Mouse (Mus musculus): ENCODE data around the gene Rer1.

The Rer1 gene

DNA sequence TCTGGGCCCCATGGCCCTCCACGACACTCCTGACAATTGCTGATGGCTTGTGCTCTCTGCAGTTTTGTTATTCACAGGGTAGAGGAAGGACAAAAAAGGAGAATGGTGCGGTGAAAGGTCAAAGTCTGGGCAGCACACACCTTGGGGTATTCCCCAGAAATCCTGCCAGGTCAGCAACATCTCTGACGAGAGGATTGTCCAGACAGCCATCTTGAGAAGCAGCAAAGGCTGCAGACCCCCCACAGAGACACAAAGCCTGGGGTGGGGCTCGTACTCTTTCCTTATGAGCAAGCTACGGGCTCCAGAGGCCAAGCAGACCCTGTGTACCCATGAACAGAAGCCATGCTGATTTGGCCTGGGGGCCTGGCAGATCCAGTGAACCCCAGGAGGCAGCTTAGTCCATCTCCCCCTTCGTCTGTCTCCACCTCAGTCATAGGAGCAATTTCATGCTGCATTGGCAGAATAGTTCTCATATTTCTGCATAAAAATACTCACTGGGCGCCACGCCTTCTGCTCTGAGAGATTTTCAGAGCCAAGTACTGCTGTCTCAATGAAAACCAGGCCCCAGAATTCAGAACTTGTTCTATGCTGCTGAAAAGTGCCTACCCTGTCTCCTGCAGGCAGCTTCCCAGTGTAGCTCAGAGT lies 27.7 kb upstream of the Rer1 start:
- DNase-seq: no peak

DNA sequence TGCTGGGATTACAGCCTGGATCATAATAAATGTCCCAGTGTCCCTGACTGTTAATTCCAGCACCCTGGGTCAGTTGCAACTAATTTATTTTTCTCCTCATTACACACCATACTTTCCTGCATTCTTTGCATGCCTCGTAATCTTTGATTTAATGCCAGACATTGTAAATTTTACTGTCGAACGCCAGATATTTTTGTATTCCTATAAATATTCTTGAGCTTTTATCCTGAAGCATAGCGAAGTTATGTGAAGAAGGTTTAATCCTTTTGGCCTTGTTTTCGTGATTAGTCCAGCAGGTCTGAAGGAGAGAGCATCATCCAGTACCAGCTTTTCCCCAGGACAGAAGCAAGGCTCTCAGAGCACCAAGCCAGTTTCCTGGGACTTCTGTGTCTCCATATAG lies 23.3 kb upstream of the Rer1 start:
- no peak for DNase-seq

DNA sequence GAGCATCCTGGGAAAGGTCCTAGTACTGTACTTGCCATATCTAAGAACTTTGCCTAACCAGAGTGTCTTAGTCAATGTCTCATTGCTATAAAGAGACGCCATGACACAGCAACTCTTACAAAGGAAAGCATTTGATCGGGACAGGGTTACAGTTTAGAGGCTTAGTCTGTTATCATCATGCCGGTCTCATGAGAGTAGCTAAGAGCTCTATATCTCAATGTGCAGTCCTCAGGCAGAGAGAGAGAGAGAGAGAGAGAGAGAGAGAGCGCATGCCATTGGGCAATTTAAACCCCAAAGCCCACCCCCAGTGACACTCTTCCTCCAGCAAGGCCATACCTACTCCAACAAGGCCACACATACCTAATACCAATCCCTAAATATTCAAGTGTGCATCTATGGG lies 21.7 kb upstream of the Rer1 start:
- DNase-seq: no peak

DNA sequence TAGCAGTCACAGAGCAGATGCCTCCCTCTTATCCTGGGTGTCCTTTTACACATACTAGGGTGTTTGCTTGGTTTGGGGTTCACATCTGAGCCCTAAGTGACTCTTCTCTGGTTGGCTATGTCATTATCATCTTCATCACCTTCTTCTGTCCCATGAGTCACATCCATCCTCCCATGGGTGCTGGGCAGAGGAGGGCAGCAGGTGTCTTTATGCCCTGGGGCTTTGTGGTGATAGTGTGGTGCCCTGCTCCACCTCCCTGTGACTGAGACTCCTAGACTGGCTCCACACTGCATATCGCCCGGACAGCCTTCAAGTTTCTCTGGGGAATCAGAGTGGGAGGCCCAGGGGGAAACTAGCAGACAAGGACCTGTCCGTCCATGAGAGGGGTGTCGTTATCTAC lies 12.4 kb upstream of the Rer1 start:
- DNase-seq: no peak

DNA sequence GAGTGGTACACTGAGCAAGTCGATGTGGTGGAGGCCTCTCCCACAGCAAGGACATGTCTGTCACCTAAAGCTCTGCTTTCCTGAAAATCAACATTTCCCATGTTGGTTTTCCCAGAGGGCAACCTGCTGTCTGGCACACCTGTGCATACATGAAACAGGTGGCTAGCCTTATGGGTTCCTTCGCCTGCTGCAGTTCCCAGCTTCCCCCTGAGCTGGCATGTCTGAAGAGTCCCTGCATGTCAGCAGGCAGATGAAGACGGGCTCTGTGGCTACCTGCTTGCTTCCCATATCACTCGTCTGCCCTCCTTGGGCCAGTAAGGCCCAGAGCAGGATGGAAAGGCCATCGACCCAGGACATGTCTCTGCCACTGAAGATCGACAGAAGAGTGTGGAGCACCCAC lies 11.3 kb upstream of the Rer1 start:
- peak in 1 of 2 experiments; percentile 28 for DNase-seq

DNA sequence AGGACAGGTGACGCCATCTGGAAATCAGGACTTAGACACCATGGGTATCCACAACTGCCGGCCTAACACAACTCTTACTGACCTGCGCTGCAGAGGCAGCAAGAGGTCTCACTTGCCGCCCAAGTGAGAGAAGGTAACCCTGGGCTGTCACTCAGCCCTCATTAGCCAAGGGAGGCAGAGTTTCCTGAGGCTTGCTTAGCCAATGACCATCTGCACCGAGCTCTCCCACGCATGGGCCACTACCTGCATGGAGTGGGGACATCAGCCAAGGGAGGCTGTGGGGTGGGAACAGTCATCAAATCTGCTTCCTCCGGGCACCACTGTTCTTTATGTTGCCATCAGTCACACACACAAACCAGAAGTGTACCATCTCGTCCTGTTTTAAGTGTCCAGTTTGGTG lies 9.8 kb upstream of the Rer1 start:
- peak; percentile 53 to 70 for DNase-seq

DNA sequence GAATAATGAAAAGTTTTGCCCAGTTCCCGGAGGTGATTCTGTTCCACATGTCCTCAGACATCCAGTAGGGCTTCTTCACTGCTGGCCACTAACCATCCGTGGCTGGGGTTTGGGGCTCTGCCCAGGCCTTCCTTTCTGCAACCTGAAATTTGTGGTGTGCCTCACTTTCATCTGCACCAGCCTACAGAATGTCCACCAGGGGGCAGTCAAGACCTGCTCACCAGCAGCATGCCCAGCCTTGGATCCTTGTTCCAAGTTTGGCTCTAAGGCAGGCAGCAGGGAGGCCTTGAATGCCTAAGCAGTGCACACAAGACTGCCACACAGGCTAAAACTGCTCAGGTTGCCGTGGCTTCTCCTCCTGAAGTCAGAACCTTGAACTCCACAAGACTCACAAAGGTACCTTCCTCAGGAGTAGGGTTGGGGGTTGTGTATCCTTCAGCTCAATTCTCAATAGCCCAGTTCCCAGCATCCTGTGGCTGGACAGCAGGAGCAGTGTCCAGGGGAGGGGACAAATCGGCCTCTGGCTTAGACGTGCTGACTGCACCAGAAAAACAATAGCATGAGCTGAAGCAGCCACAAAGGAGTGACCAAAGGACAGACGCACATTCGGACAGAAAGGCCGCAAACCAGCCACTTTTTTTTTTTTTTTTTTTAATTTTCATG lies 9.2 kb upstream of the Rer1 start:
- peak; percentile 95 to 97 for DNase-seq

DNA sequence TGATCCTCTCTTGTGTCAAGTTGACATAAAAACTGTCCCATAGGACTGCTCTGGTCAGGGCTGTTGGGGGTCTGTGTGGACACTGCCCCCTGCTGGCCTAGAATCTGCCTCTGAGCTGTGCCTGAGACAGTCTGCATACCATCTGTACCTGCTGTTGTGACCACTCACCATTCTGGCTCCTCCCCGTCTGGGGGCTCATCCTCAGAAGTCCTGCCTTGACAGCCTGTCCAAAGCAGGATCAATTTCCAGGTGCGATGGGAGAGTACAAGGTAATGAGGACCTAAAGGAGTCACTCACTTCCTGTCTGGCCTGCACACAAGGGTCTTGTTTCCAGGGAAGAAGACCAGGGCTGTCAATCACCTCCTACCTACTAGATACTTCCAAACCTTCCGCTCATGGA lies 8.4 kb upstream of the Rer1 start:
- peak; percentile 69 to 72 for DNase-seq

DNA sequence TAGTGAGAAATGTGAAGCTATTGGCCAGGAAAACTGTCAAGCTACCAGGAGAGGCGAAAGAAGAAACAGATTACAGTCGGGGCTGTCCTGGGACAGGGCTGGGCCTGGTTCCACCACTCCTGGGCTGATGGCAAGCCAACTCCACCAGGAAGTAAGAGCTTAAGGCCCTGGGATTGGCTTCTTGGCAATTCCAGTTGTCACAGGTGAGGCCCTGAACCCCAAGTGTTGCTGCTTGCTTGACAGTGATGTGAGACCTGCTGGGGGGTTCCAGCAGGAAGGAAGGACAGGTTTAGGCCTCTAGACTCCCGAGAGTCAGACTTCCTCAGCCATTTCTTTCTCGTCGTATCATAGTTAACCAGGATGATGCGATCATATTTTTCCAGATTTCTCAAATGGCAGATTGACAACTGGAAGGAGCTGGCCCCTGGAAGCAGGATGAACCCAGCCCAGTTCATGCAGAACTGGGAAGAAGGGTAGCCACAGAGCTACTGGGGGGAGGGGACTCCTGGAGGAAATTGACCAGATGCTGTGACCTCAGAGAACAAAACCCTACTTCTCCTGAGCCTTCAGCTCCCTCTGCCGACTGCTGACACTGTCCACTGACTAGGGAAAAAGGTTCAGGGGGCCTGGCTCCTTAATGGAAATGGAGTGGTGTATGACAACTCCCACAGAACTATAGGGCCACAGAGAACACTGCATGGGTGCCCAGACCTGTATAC lies 7.4 kb upstream of the Rer1 start:
- no peak for DNase-seq

DNA sequence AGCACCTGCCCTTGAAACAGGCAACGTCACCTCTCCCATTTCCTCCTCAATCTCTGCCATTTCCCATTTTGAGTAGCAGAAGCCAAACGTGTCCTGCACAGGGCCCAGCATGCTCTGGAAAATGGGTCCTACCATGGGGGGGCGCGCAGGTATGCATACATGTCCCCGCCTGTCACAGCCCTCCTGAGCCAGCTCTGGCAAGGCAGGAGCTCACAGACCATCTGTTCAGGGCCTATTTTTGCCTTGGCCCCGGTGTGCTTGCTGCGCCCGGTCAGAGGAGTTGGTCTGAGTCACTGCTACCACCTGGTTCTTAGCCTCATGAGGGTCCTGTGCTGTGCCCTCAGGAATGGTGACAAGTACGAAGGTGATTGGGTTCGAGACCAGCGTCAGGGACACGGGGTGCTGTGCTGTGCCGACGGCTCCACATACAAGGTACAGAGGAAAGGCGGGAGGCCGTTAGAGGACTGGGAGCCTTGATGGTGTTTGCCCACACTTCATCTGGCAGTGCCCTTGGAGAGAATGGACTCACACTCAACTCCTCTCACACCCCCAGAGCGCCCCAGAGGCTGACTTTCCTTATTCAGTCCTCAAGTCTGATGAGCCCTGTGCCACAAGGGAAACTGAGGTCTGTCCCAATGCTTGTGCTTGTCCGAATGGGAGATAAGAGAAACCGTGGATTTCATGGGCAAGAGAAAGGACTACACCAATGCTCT lies 6.7 kb upstream of the Rer1 start:
- DNase-seq: peak; percentile 73 to 84

DNA sequence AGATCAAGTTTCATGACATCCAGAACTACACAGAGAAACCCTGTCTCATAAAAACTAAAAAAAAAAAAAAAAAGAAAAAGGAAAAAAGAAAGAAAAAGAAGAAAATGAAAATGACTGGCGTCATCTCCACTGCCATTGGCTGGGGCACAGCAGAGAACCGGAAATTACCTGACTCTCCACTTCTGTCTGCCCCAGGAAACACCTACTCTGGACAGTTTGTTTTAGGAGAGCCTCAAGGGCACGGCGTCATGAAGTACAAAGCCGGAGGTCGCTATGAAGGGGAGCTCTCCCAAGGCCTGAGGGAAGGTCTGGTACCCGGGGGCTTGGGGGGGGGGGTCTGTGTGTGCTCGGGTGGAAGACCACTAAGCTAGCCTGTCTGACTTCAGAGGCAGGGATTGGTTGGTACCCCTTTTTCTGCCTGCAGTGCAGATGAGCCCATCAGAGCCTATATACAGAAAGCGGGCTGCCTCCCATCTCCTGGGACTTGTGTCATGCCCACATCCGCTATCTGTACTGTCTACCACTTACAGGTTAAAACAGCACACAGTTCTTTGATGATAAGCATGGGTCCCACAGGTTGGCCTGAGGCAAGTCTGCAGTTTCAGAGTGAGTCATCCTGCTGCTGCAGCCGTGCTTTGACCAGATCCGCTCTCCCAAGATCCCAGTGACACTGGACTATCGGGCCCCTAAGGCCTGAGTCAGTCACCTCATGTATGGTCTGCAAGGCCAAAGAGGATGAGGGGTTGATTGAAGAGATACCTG lies 4.7 kb upstream of the Rer1 start:
- no peak for DNase-seq

DNA sequence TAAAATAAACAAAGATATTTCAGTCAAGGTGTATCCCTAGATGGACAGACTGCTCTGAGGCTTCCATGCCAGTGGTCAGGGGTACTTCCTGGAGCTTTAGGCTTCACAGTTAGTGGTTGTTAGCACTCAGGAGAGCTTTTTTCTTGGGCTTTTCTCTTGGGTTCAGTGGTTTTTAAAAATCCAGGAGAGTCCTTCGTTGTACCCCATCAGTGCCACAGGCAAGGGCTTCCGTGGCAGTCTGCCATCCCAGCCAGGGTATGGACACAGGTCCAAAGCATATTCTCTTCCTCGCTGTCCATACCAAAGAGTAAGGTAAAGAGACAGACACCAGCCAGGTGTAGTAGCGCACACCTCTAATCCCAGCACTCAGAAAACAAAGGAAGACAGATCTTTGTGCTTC lies 4.0 kb upstream of the Rer1 start:
- DNase-seq: no peak

DNA sequence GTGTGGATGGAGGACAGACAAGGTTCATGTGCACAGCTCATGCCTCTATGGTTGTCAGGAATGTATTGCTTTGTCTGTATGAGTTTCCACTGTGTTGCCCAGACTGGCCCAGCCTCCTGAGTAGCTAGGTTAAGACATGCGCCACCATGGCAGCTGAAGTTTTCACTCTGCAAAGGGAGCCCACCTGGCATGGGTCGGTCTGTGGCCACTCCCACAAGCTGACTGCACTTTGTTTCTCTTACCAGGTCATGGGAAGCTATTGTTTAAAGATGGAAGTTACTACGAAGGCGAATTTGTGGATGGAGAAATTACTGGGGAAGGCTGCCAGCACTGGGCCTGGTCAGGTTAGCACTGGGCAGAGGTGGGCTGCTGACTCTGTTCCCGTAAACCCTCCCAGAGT lies 3.1 kb upstream of the Rer1 start:
- DNase-seq: no peak

DNA sequence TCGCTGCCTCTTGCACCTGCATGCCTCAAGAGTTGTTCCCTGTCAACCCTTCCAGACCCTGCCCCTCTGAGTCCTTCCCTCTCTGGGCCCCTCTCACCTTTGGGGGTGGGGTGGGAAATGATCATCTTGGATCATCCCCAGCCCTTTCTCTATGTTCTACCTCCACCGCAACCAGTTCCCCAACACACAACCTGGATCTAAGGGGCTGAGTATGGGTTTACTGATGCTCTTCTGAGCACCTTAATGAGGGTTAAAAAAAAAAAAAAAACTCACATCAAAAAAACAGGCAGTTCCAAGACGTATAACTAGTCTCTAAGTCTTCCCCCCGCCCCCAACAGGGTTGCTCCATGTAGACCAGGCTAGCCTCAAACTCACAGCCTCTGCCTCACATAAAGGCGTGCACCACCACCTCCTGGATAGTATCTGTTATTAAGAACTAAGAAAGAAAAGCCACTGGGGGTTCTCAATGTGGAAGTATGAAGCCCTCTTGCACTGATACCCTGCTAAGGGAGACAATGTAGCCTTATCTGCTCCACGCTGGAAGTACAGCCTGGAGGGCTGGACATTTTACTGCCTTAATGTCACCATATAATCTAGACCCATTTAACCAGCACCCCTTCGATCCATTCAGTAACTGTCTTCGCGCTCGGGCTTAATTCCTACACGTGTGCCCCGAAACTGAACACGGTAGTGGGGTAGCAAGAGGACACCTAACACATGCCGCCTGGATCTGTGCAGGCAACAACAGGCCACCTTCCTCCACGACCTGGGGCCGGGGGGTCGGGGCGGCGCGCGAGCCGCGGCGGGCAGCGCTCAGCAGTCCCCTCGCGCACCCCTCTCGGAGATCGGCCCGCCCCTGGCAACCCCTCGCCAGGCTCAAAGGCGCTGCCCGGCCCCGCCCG lies 725 bp downstream of the Rer1 start:
- peak in 1 of 2 experiments; percentile 39 for DNase-seq

DNA sequence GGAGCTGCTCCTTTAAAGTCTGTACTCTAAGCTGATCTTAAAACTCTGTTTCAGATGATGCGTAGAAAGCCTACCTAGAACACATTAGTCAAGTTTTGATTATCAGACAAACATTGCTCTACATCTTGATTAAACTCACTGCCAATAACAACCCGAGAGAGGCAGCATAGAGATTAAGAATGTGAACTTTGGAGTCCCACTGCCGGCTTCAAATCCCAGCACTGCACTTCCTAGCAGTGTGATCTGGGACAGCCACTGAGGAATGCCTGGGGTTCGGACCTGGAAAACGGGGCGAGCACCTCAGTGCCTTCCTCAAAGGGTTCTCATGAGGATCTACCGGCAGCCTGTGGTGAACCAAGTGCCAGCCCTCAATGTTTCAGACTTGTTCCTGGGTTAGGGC lies 1.8 kb downstream of the Rer1 start:
- DNase-seq: no peak

DNA sequence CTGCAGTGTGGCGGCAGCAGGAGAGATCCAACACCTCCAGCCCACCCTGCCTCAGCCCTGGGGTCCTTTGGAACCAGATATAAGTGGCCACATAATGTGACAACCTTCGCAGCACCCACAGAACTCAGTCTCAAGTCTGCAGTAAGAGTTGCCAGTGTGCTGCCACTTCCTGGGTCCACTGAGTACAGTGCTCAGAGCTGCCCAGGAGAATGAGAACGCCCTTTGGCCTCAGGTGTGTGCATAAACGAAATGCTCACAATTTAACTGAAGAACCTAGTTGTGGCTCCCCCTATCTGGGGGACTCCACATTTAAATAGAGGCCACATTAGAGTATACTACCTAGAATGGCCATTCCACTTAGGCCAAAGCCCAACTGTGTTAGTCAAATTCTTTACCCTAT lies 2.6 kb downstream of the Rer1 start:
- no peak for DNase-seq

DNA sequence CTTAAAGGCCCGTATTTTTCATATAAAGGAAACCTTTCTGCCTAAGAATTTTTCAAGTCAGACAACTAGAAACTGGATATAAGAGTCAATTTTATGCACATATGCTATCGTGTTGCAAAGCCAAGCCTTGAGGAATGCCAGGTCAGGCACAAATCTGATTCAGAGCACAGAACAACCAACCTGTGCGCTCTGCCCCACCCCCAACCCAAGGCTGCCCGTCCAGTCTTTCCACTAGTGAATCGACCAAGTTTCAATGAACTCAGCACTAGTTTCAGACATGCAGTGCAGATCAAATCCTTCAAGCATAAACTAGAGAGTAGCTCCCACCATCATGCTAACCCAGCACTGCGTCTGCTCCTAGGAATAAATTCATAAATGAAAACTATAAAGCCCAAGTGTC lies 6.5 kb downstream of the Rer1 start:
- DNase-seq: no peak

DNA sequence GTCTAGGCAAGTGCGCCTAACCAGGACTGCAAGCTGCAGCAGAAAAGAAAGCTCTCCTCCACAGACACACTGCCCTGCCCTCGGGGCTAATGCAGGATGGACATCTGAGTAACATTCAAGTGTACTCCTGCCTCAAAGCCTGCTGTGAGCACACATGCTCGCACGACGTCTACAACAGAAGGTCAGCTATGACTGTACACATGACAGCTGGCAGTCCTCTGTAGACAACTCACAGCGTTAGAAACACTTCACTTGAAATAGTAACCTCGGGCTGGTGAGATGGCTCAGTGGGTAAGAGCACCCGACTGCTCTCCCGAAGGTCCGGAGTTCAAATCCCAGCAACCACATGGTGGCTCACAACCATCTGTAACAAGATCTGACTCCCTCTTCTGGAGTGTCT lies 7.4 kb downstream of the Rer1 start:
- DNase-seq: peak in 1 of 2 experiments; percentile 37

DNA sequence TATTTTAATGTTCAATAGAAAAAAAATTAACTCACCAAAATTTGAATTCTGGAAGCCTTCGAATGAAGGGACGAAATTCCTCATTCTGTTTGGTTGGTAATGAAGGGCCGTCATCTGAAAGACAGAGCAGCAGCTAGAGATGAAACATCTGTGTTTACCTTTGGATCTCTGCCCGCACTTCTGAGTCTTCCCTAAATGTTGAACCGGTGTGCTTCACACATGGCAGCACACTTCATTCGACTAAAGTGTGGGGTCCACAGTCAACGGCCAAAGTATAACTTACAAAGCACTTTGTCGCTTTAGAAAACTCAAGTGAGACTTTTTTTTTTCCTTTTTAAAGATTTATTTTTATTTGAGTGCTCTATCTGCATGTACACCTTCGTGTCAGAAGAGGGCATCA lies 9.5 kb downstream of the Rer1 start:
- DNase-seq: no peak

DNA sequence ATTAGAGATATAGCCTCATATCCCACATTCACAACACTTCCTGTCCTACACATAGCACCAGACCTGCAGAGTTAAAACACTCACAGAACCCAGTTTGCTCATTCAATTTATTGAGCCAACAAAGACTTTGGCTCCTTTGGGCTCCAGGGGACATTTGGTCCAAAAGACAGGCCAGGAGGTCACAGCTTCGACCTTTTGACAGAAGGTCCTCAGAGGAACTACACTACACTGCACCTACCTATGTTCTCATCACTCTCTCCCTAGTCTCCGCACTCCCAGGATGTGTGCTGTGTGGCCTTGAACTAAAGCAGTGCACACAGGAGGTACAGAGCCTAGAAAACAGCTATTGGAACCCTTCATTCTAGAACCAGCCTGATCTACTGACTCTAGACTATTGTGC lies 10.4 kb downstream of the Rer1 start:
- no peak for DNase-seq

DNA sequence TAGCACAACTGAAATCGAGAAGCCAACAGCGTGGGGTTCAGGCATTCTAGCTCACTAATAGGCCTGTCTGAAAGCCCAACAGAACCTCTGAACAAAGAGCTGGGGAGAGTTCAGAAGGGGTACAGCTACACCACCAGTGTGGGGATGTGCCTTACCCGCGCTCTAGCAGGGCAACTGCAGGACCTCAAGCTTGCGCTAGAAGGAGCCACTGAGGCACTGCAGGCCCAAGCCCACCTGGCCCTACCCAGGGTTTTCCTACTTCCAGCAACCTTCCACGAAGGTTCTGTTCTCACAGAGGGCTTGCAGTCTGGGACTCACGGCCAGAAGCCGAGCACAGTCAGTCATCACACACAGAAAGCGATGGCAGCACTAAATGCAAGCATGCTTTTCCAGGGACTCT lies 11.0 kb downstream of the Rer1 start:
- no peak for DNase-seq

DNA sequence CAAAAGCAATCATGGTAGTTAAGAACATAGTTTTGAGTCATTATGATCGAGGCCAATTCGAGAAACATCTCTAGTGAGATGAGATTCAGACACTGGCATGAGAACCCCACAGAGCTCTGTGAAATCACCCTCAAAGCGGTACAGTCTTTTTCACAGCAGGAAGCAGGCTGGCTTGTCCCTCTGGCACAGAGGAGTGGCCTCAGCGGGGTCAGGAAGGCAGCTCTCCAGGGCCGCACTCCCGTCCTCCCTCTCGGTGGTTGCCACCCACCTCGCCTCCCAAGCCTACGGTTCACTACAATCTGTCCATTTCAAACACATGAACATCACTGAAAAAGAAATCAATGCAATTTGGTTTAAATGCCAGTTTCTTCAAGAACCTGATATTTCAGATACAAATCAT lies 11.8 kb downstream of the Rer1 start:
- peak in 1 of 2 experiments; percentile 35 for DNase-seq

All from cerebellum, postnatal 10 days (tissue).